Mouse (Mus musculus): ENCODE data around the gene Phc1.

GRCm38 (mm10) chr6:122318726-122319125 lies 21.6 kb downstream of the Phc1 start:
- TF ChIP-seq CTCF (IDR thresholded peaks at IDR 0.05; ENCODE audit: low read depth, low read length) (no peak), POLR2A (IDR thresholded peaks at IDR 0.05; ENCODE audit: insufficient read depth, low read length) (no peak)
